Mouse (Mus musculus): Measurements from ENCODE around the gene Pde1b. TPM values are rescaled to one million over a fixed set of nuclear protein-coding genes. Genes with fewer than 3 reads are reported as not detected.

Pde1b gene
- total and polyA plus RNA-seq, 3 experiments, result 2.7 to 10.4 (median 6.8) TPM

GRCm38 (mm10) chr15:103503660-103504059, 826 bp downstream of the Pde1b start:
- peak; percentile 12 for DNase-seq

DNA sequence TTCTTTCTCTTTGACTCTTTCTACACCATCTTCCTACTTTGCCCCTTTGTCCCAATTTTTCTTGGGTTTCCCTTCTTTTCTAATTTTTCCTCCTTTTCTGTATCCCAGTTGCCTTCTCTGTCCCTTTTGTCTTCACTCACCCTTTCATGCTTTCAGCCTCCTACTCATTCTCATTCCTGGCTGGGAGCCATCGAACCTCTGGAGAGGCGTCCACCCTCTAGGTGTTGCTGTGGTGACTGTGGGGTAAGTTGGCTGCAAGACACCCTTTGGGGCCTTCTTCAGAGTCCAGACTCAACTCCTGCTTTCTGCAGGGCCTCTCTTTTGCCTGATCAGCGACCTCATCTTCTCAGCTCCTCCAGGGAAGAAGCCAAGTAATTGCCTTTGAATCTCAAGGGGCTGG, 6.5 kb downstream of the Pde1b start:
- DNase-seq, result no peak

DNA sequence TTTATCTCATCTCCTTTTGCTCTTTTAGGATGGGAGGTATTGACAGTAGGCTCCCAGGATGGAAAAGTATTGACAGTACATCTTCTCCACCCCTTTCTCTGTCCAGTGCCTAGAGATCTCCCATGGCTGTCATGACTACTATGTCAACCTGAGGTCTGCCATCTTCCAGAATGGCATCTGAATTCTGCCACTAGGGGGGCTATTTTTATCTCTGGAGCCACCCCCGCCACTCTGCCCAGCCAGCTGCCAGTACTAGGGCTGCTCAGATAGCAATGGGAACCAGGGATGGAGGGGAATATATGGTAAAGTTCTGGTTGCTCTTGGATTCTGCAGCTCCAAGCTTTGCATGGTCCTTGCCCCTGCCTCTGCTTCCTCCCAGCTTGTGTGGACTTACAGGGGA, 8.8 kb downstream of the Pde1b start:
- DNase-seq, result no peak

- peak; percentile 5 for DNase-seq
Observed at GRCm38 (mm10) chr15:103513621-103514031, 10.8 kb downstream of the Pde1b start.

GRCm38 (mm10) chr15:103514119-103514518, 11.3 kb downstream of the Pde1b start:
- peak; percentile 83 for DNase-seq

DNA sequence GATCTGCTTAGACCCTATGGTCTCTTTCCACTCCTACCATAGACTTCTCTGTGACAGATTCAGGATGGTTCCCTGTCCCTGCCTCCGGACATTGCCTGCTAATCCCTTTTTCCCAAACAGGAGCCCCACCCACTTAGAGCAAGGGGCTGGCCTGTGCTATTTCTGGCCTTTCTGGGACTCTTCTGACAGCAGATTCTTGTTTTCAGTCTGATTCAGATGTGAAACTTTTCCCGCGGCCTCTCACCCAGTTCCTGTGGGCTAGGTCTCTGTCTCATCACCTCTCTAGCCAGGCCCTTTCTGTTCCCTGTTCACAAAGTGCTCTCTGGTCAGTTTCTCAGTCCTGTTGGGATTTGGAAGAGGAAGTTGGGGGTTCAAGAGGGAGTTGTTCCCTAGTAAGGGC, 12.1 kb downstream of the Pde1b start:
- no peak for DNase-seq

DNA sequence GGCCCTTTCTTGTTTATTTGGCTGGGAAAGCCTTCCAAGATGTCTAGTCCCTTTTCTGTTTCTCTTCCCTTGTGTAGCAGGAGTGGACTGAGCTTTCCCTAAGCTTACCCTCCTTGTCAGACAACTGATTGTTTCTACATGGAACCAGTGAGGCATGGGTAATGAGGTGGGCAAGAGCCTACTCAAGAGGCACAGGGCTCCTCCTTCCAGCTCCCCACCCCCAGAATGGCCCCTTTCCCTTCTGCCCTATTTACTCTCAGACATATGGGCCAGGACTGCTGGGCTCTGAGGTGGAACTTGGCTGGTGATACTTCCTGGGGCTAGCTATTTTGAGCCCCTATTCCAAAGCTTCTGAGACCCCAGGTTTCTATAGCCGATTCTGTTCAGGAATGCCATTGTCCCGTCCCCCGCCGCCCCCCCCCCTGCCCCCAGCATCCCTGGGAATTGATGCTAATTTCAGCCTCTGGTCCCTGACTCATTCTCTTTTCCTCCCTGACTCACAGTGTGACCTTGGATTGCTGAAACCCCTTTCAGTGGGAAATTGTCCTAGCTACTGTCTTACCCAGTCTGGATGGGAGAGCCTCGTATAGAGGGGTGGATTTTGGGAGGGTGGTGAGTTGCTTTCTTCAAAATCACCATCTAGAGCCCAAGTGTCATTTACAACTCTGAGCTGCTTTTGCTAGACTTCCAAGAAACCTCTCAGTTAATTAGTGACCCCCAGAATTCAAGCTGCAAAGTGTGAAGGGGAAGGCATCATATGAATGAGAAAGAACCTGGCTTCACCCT, 16.0 kb downstream of the Pde1b start:
- DNase-seq, result no peak

- no peak for DNase-seq
Observed at GRCm38 (mm10) chr15:103519386-103520378, 16.8 kb downstream of the Pde1b start.

DNA sequence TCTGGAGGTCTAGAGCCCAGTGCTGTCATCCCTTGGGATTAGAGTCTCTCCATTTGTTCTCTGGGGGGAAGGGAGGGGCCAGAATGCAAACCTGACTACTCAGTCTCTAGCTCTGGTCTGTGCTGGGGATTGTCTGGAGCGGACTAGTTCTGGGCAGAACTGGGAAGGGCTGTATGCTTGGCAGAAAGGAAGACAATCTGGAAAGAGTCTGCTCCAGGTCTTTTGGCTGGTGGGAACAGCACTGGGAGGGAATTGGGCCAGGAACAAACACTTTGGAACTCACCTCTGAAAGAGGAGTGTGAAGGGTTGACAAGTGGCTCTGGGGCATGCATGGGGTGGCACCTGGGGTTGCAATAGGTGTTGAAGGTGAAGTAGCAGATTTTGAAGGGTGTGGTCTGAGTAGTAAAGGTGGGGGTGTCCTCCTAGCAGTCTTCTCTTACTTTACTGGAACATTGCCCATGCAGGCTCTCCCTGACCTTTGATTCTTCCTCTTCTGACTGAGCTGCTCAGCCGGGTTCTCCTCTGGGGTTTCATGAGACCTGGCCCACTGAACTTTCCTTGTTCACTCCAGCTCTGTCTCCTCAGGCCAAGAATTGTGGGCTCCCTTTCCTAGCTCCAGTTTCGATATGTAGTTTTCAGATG, 19.7 kb downstream of the Pde1b start:
- peak; percentile 11 for DNase-seq

GRCm38 (mm10) chr15:103523156-103523555, 20.3 kb downstream of the Pde1b start:
- DNase-seq, result no peak

DNA sequence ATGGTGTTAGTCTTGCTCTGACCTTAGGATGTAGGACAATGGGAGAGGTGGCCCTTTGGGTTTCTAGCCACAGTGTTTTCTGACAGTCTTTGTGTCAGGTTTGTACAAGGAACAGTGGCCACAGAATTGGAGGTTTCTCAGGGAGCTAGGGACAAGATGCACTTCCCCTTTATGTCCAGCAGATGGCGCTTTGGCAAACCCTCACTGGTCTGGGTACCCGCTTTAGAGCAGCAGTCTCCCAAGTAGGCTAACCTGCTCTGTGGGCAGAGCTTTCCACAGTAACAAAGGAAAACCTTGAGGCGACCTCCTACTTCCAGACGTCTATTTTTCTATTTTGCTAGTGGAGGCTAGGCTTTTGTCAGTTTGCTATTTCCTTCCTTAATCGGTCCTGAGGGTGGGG, 27.5 kb downstream of the Pde1b start:
- peak; percentile 51 for DNase-seq

- no peak for DNase-seq
Observed at GRCm38 (mm10) chr15:103534054-103534620, 31.3 kb downstream of the Pde1b start.

GRCm38 (mm10) chr15:103535030-103535429, 32.2 kb downstream of the Pde1b start:
- no peak for DNase-seq

- DNase-seq, result no peak
Observed at GRCm38 (mm10) chr15:103535786-103536185, 33.0 kb downstream of the Pde1b start.

GRCm38 (mm10) chr15:103536456-103536855, 33.6 kb downstream of the Pde1b start:
- DNase-seq, result no peak

- DNase-seq, result no peak
Observed at GRCm38 (mm10) chr15:103537011-103537821, 34.4 kb downstream of the Pde1b start.

GRCm38 (mm10) chr15:103537822-103538213, 35.0 kb downstream of the Pde1b start, which contains the start of gene Ppp1r1a:
TSS of gene Ppp1r1a (minus strand) at chr15:103538003.
- peak; percentile 62 for DNase-seq

GRCm38 (mm10) chr15:103539259-103539658, 36.4 kb downstream of the Pde1b start:
- DNase-seq, result no peak

DNA sequence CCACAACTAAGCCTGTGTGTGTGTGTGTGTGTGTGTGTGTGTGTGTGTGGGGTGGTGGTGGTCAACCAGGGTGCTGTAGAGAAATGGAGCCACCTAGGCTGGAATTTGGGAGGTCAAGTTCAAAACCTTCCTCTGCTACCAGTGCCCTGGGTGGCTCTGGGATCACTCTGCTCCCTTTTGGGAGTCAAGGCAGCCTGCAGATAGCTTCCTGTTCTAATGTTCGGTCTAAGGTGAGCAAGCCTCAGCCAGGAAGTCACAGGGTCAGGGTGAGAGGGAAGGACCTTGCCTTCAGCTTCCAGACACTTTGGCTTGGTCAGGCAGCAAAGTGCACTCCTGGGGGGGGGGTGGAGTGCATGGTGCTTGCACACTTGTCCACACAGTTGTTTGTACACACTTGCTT, 37.8 kb downstream of the Pde1b start:
- DNase-seq, result no peak

DNA sequence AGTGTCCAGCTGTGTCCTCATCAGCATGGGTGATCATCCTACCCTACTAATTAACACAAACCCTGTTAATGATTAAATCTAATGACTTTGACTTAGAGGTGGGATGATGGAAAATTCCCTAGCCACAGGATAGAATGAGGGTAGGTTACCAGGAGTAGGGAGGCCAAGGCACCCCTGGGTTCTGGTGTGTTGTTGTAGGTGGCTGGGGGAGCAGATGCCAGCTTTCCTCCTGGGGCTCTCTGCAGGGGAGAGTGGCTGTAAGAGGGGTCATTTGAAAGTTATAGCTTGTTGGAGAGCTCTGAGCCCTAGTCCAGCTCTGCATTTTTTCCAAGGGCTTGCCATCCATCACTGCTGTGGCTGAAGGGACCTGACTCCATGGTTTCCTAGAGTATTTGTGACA, 39.7 kb downstream of the Pde1b start:
- DNase-seq, result no peak

DNA sequence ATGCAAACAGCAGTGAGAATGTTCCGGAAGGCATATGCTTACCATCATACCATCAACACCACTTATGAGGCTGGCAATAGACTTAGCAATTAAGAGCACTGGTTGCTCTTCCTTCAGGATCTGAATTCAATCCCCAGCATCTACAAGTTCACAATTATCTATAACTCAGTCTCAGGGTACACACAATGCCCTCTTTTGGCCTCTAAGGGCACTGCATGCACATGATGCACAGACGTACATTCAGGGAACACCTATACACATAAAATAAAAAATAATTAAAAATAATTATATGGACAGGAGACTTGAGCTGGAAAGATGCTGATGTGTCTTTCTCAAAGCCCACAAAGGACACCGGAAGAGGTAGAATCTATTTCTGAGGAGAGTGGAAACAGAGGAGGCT, 45.1 kb downstream of the Pde1b start:
- no peak for DNase-seq

All from adrenal gland, adult 2 months (tissue).